Mouse (Mus musculus) megakaryocyte, embryonic 14.5 days (primary cell): ENCODE data around the gene Efhd1. TPM values are rescaled to one million over a fixed set of nuclear protein-coding genes. Genes with fewer than 3 reads are reported as not detected.
A peak's percentile ranks its signal among the peaks of the same experiment; 100 is the strongest.

ENCODE experiments used
- H3K27me3 ChIP-seq: replicated peaks from 2 replicates; pipeline ENCODE3; 2012; ENCODE audit warnings: inconsistent platforms
- H3K36me3 ChIP-seq: replicated peaks from 2 replicates; pipeline ENCODE3; 2012; ENCODE audit warnings: low read length, inconsistent platforms, mixed read lengths
- H3K4me1 ChIP-seq: 2 replicates; pipeline ENCODE4 v1.6.1; 2012; ENCODE audit warnings: inconsistent platforms
- H3K4me3 ChIP-seq: replicated peaks from 2 replicates; pipeline ENCODE3; 2012; ENCODE audit warnings: moderate library complexity, mild to moderate bottlenecking, inconsistent platforms
- H3K9me3 ChIP-seq: 2 replicates; pipeline ENCODE4 v1.6.1; 2012; ENCODE audit warnings: inconsistent platforms
- FLI1 ChIP-seq: IDR thresholded peaks from 2 replicates; pipeline ENCODE4 v1.6.1; 2012; ENCODE audit warnings: low read length, inconsistent platforms, mixed read lengths
- GATA1 ChIP-seq: IDR thresholded peaks from 3 replicates; pipeline ENCODE4 v1.6.1; 2012; ENCODE audit warnings: mixed read lengths, low read length, inconsistent platforms, borderline replicate concordance
- polyA plus RNA-seq: library from polyadenylated mRNA; stranded (reverse); fragments of >175 nt; gene quantifications from 2 replicates; pipeline ENCODE4 v1.2.3, GENCODE M21; 2012; ENCODE audit warnings: low replicate concordance; ENCODE audit not compliant: insufficient read depth

The Efhd1 gene
- polyA plus RNA-seq, 1 experiment: 0.10 TPM

- H3K36me3 ChIP-seq: no peaks in the 10 kb centered on the region
- peak overlapping the region; percentile 79 for H3K4me3 ChIP-seq
- H3K27me3 ChIP-seq: peaks cover 49% of the 10 kb centered on the region
- TF ChIP-seq GATA1 (no peak), FLI1 (no peak)
- peaks cover 17% of the 10 kb centered on the region for H3K9me3 ChIP-seq
- H3K4me1 ChIP-seq: peaks cover 8% of the 10 kb centered on the region
These were observed 17.6 kb downstream of the Efhd1 start for GRCm38 (mm10) chr1:87281599-87282412.

GRCm38 (mm10) chr1:87282413-87282788 lies 18.2 kb downstream of the Efhd1 start:
- Histone ChIP-seq H3K4me3 (no peak overlapping the region), H3K36me3 (no peaks in the 10 kb centered on the region), H3K4me1 (peaks cover 8% of the 10 kb centered on the region), H3K27me3 (peaks cover 47% of the 10 kb centered on the region), H3K9me3 (peaks cover 17% of the 10 kb centered on the region)
- no peak for TF ChIP-seq GATA1
- no peak for TF ChIP-seq FLI1

DNA sequence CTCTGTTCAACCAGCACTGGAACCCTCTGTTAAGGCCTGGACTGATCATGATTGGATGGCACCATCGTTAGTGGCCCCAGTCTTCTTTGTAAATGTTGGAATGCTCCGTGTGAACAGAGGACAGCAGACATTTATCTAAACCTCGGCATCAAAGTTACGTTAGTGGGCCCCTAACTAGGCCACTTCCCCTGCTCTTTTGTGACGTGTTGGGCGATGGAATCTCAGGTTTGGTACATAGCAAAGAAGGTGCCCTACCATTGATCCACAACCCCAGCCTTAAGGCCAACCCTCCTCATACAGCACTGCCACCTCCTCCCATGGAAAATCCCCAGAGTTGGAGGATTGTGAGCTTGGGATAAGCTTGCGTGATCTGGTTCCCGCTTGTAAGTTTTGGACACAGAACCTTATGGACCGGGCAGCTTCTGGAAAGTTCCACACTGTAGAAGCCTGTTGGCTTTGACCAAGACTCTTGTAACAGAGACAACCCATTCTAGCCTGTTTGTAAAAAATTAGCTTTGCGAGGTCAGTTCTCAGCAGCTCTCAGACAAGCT lies 19.3 kb downstream of the Efhd1 start:
- Histone ChIP-seq H3K36me3 (no peaks in the 10 kb centered on the region), H3K4me1 (peaks cover 8% of the 10 kb centered on the region), H3K27me3 (peaks cover 47% of the 10 kb centered on the region), H3K4me3 (no peak overlapping the region), H3K9me3 (peaks cover 17% of the 10 kb centered on the region)
- no peak for TF ChIP-seq GATA1
- no peak for TF ChIP-seq FLI1

- Histone ChIP-seq H3K9me3 (peaks cover 11% of the 10 kb centered on the region), H3K4me3 (no peak overlapping the region), H3K27me3 (peaks cover 63% of the 10 kb centered on the region), H3K4me1 (peaks cover 3% of the 10 kb centered on the region), H3K36me3 (no peaks in the 10 kb centered on the region)
- TF ChIP-seq FLI1: no peak
- no peak for TF ChIP-seq GATA1
These were observed 22.9 kb downstream of the Efhd1 start for GRCm38 (mm10) chr1:87287105-87287504.

DNA sequence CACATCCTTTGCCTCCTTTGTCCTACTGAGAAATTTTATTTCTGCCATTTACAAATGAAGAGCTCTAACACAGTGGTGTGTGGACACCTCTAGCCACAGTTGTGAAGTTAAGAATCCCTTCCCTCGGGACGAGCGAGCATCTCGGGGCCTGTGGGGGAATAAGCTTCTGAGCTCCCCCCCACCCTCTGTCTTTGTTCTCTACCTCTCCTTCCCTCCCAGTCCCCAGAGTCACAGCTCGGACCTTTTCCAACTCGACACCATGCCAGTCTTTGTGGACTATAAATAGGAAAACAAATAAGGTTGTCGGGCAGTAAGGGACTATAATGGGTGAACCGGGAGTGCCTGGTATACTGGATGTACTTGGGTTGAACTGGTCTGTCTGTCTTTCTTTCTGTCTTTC lies 27.3 kb downstream of the Efhd1 start:
- Histone ChIP-seq H3K36me3 (no peaks in the 10 kb centered on the region), H3K4me3 (no peak overlapping the region), H3K27me3 (peaks cover 57% of the 10 kb centered on the region), H3K9me3 (0 out of 2 replicates have a peak, but pooled peaks cover under 1% of the 10 kb centered on the region), H3K4me1 (no peaks in the 10 kb centered on the region)
- no peak for TF ChIP-seq GATA1
- no peak for TF ChIP-seq FLI1

- Histone ChIP-seq H3K36me3 (no peaks in the 10 kb centered on the region), H3K27me3 (peaks cover 57% of the 10 kb centered on the region), H3K9me3 (no peaks in the 10 kb centered on the region), H3K4me3 (no peak overlapping the region), H3K4me1 (no peaks in the 10 kb centered on the region)
- TF ChIP-seq FLI1 (no peak), GATA1 (no peak)
These were observed 28.4 kb downstream of the Efhd1 start for GRCm38 (mm10) chr1:87292420-87293190.

- TF ChIP-seq GATA1: no peak
- no peak for TF ChIP-seq FLI1
These were observed 30.0 kb downstream of the Efhd1 start for GRCm38 (mm10) chr1:87294063-87294710.

GRCm38 (mm10) chr1:87294951-87295350 lies 30.8 kb downstream of the Efhd1 start:
- Histone ChIP-seq H3K9me3 (no peaks in the 10 kb centered on the region), H3K4me1 (no peaks in the 10 kb centered on the region), H3K4me3 (no peak overlapping the region), H3K36me3 (no peaks in the 10 kb centered on the region), H3K27me3 (peaks cover 54% of the 10 kb centered on the region)
- TF ChIP-seq GATA1 (no peak), FLI1 (no peak)

More at GRCm38 (mm10) chr1:87294063-87294710, 30.0 kb downstream of the Efhd1 start:
- Histone ChIP-seq H3K9me3 (no peaks in the 10 kb centered on the region), H3K36me3 (no peaks in the 10 kb centered on the region), H3K4me1 (no peaks in the 10 kb centered on the region), H3K27me3 (peaks cover 55% of the 10 kb centered on the region), H3K4me3 (no peak overlapping the region)

GRCm38 (mm10) chr1:87297346-87297925 lies 33.3 kb downstream of the Efhd1 start:
- no peak overlapping the region for H3K4me3 ChIP-seq
- peaks cover 50% of the 10 kb centered on the region for H3K27me3 ChIP-seq
- H3K36me3 ChIP-seq: no peaks in the 10 kb centered on the region
- H3K4me1 ChIP-seq: no peaks in the 10 kb centered on the region
- no peak for TF ChIP-seq FLI1
- no peak for TF ChIP-seq GATA1
- H3K9me3 ChIP-seq: no peaks in the 10 kb centered on the region
